Mouse (Mus musculus): Measurements from ENCODE around the gene Mrpl37. TPM values are rescaled to one million over a fixed set of nuclear protein-coding genes. Genes with fewer than 3 reads are reported as not detected.

Mrpl37 gene
- 10 to 100 TPM; 37.5 to 40.3 TPM for total RNA-seq (2023)

GRCm38 (mm10) chr4:107066252-107067124 lies at the start of gene Mrpl37, which contains the start of gene Cyb5rl:
Mrpl37 (minus strand) TSS chr4:107066868.
Cyb5rl (plus strand) TSS chr4:107066988.

GRCm38 (mm10) chr4:107096841-107097373 lies 30.2 kb upstream of the Mrpl37 start, which contains the start of gene Cdcp2:
Cdcp2 (plus strand) TSS chr4:107096891.

Other genes with a start within 250 kb of the Mrpl37 start
- 10 to 100 TPM; 33.2 to 34.4 TPM for gene Ssbp3, start 156.2 kb downstream of the Mrpl37 start, total RNA-seq (2023)
- 1 to 10 TPM; 6.3 to 6.4 TPM for gene Cyb5rl, start 120 bp upstream of the Mrpl37 start, total RNA-seq (2023)
- gene Cdcp2, start 30.0 kb upstream of the Mrpl37 start, total RNA-seq (2023), result not detected
- 100 to 1,000 TPM; 146 to 157 TPM for gene Tmem59, start 111.5 kb upstream of the Mrpl37 start, total RNA-seq (2023)
- gene Tceanc2, start 112.2 kb upstream of the Mrpl37 start, total RNA-seq (2023), result 10 to 100 TPM; 50.4 to 50.5 TPM
- gene Ldlrad1, start 142.3 kb upstream of the Mrpl37 start, total RNA-seq (2023), result not detected
- gene Lrrc42, start 186.7 kb upstream of the Mrpl37 start, total RNA-seq (2023), result 10 to 100 TPM; 16.9 to 17.0 TPM
- 10 to 100 TPM; 14.1 to 15.1 TPM for gene Hspb11, start 186.7 kb upstream of the Mrpl37 start, total RNA-seq (2023)
- gene Dio1, start 240.3 kb upstream of the Mrpl37 start, total RNA-seq (2023), result not detected
- gene Yipf1, start 247.5 kb upstream of the Mrpl37 start, total RNA-seq (2023), result 10 to 100 TPM; 54.2 to 55.0 TPM

Data from monocyte, adult 59 days (primary cell).